Mouse (Mus musculus) thymus, adult 18-20 months (tissue): ENCODE data around the gene Hnf1a.

ENCODE experiments used
- DNase-seq, 2 experiments: peaks; one replicate each; pipeline ENCODE4 v3.0.0; 2022; ENCODE audit warnings: mixed read lengths in 2 of 2

Hnf1a gene

DNA sequence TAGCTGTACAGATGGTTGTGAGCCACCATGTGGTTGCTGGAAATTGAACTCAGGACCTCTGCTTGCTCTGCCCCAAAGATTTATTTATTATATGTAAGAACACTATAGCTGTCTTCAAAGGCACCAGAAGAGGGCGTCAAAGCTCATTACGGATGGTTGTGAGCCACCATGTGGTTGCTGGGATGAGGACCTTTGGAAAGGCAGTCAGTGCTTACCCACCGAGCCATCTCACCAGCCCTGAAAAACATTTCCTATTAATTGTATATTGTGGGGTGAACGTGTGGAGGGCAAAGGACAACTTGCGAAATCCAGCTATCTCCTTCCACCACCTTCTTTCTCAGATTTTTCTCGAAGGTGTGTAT lies 8.0 kb upstream of the Hnf1a start:
- no peak for DNase-seq

DNA sequence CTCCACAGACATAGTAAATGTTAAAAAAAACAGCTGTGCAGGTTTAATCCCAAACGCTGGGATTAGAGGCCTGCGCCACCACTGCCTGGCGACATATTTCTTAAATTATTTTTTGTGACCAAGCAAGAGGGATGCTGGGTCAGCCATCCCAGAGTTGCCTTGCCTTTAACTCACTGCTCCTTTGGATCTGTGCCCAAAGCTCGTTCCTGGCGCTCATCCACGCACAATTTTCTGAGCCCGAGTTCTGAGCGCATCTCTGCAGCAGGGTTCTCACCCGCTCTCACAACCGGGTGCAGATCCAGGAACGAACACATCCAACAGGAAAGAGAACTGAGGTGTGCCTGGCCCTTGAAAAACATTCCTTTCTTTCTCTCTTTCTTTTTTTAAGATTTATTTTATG lies 7.6 kb upstream of the Hnf1a start:
- no peak for DNase-seq

GRCm38 (mm10) chr5:114976935-114977334 lies 6.0 kb upstream of the Hnf1a start:
- no peak for DNase-seq

DNA sequence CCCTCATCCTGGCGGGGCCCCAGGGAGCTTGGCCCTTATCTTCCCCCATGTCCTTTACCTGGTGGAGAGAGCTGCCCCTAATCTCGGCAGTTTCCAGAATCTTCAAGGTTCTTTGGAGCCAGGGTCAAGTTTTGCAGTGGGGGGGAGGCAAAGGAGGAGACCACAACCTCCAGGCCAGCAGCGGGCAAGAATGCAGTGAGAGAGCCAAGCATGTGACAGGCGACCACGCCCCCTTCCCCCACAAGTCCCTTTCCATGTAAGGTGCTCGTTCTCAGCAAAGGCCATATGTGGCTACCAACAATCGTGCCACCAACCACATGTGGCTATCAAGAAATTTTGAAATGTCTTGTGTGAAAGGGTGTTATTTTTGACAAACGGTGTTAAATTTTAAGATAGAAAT lies 2.2 kb upstream of the Hnf1a start:
- no peak for DNase-seq

DNA sequence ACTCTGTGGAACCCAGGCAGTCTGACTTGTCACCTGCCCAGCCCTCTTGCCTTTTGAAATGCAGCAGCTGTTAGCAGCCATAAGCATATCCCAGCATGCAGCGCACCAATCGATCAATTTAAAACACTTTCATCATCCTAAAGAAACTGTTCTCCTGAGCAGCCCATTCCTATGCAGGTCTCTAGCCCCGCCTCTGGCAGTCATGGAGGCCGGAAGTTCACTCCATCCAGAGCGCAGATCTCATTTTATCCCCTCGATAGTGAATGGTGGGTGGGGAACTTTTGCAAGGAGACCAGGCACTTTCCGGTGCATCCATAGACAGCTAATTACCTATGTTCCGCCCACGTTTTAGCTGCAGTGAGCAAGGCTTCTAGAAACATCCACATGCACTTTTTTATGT lies 1.3 kb upstream of the Hnf1a start:
- no peak for DNase-seq

- DNase-seq = no peak
Observed at GRCm38 (mm10) chr5:114969609-114970215, 1.2 kb downstream of the Hnf1a start.

DNA sequence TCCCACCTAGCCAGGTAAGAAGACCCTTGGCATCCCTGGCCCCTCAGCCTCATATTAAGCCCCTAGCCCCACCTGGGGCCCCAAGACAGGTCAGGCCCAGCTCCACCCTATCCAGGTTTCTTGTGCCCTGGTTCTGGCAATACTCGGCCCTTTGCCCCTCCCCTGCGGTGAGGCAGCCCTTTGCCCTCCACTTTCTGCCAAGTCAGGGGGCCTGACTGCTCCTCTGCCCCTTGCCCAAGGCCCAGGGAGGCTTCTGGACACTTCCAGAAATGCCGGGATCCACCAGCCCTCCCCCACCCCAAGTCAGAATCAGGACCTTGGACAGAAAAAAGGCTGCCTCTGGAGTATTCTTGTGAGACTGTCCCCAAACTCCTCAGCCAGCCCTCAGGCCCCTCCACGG lies 1.8 kb downstream of the Hnf1a start:
- no peak for DNase-seq

DNA sequence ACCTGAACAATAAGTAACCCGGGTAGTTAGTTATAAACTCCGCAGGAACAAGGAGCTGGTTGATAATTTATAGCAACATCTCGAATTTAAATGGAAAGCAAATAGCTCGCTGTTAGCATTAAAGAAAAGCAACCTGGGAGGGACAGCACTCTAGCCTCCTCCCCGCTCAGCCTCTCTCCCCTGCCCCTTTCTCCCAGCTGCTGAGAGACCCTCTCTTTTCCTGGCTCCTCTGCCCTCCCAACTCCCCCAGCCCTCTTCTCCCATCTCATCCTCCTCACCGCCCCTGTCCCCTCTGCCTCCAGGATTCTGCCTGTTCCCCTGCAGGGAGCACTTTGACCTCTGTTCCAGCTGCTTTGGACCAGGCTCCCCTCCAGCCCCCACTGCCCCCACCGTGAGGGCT lies 2.2 kb downstream of the Hnf1a start:
- no peak for DNase-seq

DNA sequence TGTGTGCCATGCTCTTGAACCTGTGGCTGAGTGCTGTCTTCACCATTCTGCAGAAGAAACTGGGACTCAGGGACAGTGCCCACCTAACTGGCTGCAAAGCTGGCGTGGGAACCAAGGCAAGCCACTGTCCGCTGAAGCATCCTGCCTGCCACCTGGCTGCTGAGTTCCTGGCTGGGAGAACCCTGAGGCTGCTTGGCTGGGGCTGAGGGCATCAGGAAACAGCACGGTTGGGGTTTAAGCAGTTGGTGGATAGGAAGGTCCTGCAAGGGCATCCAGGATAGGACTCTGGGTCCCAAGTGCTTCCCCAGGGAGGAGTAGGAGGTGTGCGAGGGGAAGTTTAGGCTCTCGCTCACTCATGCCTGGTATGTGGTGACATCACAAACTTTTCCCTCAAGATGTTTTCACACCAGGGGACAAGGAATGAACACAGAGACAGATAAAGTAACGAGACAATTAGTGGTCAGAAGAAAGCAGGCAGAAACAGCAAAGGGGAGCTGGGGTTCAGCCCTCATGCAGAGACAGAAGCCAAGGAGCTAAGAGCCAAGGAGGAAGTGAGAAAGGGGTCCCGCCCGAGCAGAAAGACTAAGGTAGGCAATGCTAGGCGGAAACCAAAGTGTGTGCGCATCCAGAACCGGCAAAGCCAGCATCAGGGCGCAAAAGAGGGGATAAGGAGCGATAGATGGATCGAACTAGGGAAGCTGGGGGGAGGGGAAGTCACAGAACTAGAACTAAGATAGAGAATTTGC lies 3.2 kb downstream of the Hnf1a start:
- no peak for DNase-seq

DNA sequence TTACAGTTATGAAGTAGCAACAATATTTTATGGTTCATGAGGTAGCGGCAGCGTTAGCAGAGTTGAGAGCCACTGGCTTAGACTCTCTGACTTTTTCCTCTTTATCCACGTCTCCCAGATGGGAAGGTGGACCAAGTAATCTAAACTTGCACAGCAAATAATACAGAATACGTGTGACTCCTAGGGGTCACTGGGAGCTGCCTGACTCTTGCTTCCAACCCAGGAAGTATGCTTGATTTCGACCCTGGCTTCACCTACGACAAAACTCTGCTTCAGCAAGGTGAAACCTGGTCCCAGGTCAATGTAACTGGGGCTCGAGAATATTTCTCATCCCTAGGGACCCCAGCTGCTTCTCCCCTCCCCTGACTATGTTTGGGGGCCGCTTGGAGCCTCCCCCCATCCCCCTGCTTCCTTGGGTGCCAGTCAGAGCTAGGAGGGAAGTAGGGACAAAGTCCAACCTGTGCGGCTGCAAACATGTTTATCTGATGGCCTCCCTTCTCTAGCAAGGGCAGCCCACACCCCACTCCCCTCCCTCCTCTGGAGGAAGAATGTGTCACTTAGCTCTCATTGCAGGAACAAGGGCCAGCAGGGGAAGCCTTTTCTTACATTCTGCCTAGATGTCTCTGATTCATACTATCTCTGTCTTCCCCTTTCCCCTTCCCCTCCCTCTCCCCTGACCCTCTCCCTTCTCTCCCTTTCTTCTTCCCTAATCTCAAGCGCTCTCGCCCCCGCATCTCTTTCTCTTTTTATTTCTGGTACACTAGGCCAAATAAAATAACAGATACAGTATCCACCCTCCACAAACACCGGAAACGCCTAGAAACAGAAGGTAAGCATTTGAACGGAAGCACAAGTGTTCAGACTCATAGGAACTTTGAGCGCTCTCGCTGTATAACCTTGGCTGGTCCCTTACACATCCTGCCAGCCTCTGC lies 5.7 kb downstream of the Hnf1a start:
- DNase-seq = no peak

- DNase-seq = no peak
Observed at GRCm38 (mm10) chr5:114964315-114964966, 6.5 kb downstream of the Hnf1a start.

GRCm38 (mm10) chr5:114961590-114962360 lies 9.1 kb downstream of the Hnf1a start:
- DNase-seq = no peak

GRCm38 (mm10) chr5:114958069-114958468 lies 12.8 kb downstream of the Hnf1a start:
- DNase-seq = no peak

DNA sequence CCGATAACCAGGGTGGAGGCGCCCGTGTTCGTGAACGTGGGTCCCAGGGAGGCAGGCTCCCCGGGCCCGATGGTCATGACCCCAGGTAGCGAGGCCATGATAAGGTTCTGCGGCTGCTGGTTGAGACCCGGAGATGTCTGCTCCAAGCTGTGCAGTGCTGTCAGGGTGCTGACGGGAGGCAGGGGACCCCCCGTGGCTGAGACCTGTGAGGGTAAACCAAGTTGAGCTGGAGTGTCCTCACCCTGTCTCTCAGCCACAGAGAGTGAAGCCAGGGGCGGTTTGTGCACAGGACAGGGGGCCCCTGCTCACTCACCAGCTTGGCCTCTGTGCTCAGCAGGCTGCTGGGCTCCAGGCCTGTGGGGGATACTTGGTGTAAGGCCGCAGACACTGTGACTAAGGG lies 17.6 kb downstream of the Hnf1a start:
- no peak for DNase-seq

DNA sequence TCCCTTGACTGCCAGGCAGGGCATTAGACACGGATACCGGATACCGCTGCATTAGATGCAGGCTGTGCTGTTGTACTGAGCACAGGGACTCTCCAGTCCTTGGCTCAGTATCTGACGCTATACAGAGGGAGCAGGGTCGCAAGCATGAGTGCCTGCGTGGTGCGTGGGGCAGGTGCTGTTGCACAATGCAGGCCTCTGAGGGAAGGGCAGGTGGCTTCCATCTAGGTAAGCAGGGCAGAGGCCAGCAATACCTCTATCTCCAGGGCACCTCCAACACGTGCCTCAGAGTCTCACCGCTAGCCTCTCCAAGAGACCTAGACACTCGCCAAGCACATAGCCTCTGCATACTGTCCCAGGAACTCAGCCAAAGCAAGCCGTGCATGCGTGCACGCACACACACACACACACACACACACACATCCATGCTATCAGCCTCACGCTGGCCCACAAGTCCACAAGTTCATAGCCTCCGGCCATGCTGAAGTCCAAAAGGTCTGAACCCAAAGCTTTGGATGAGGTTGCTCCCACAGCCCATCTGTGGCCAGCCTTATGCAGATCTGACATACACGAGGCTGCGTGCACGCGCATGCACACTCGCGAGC lies 19.5 kb downstream of the Hnf1a start:
- no peak for DNase-seq

- no peak for DNase-seq
Observed at GRCm38 (mm10) chr5:114950669-114951068, 20.2 kb downstream of the Hnf1a start.

DNA sequence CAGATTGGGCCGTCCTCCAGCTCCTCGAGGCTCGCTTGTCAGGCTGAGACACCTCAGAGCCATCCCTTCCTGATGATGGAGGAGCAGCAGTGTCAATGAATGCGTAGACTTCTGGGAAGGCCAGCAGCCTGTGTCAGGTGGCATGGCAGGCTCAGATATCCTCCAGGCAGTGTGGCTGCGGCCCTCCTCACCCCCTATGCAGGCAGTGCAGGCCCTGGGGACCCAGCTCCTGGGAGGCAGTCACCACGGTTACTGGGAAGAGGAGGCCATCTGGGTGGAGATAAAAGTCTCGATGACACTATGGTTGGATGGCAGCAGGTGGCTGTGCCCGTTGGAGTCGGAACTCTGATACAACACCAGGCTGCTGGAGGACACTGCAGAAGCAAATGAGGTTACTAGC lies 21.1 kb downstream of the Hnf1a start:
- no peak for DNase-seq

- DNase-seq = no peak
Observed at GRCm38 (mm10) chr5:114949316-114949715, 21.6 kb downstream of the Hnf1a start.

- no peak for DNase-seq
Observed at GRCm38 (mm10) chr5:114948891-114949290, 22.0 kb downstream of the Hnf1a start.

GRCm38 (mm10) chr5:114945072-114945471 lies 25.8 kb downstream of the Hnf1a start:
- DNase-seq = no peak

GRCm38 (mm10) chr5:114942766-114943130 lies 28.1 kb downstream of the Hnf1a start:
- no peak for DNase-seq
